Mouse (Mus musculus) CH12.LX (cell line): ENCODE results near the gene Tomm20l. TPM values are rescaled to one million over a fixed set of nuclear protein-coding genes. Genes with fewer than 3 reads are reported as not detected.

Source experiments
- DNase-seq: peaks from one replicate; pipeline ENCODE4 v3.0.0-alpha.2; 2013; ENCODE audit errors: extremely low read depth
- H3K27ac ChIP-seq: 2 replicates; pipeline ENCODE4 v1.5.1; 2012; ENCODE audit warnings: low read depth, mild to moderate bottlenecking, control low read depth, moderate library complexity; ENCODE audit not compliant: insufficient read depth
- H3K27me3 ChIP-seq: replicated peaks from 2 replicates; pipeline ENCODE3; 2012; ENCODE audit warnings: inconsistent platforms
- H3K36me3 ChIP-seq, 2 experiments: replicated peaks in 1 of 2; 2 replicates each; pipeline versions ENCODE3 to v1.6.1; 2012; ENCODE audit warnings: inconsistent platforms in 1 of 2, low read length in 1 of 2, mild to moderate bottlenecking in 1 of 2, mixed read lengths in 1 of 2, moderate library complexity in 1 of 2; ENCODE audit not compliant: control insufficient read depth in 1 of 2, insufficient read depth in 1 of 2
- H3K4me1 ChIP-seq, 2 experiments: 2 replicates each; pipeline ENCODE4 v1.6.1; 2012; ENCODE audit warnings: inconsistent platforms in 1 of 2, moderate library complexity in 1 of 2; ENCODE audit not compliant: insufficient read depth in 2 of 2, control insufficient read depth in 1 of 2
- H3K4me2 ChIP-seq: 2 replicates; pipeline ENCODE4 v1.6.1; 2012; ENCODE audit warnings: low read depth, mild to moderate bottlenecking, control low read depth; ENCODE audit not compliant: poor library complexity, insufficient read depth, severe bottlenecking
- H3K4me3 ChIP-seq, 3 experiments: fragments of 150-350 bp in 1 of 3; sonication (generic) in 1 of 3; replicated peaks in 1 of 3; 2 replicates each; pipeline versions ENCODE3 to v1.5.1; 2011 to 2012; ENCODE audit warnings: low read depth in 2 of 3, low read length in 2 of 3, mild to moderate bottlenecking in 2 of 3, moderate library complexity in 2 of 3, control low read depth in 1 of 3, improper control_type of control experiment in 1 of 3, inconsistent platforms in 1 of 3, mixed read lengths in 1 of 3; ENCODE audit not compliant: poor library complexity in 1 of 3
- H3K79me2 ChIP-seq: replicated peaks from 2 replicates; pipeline ENCODE4 v1.6.1; 2012; ENCODE audit warnings: mild to moderate bottlenecking, moderate library complexity; ENCODE audit not compliant: control insufficient read depth, poor library complexity, insufficient read depth, severe bottlenecking; ENCODE audit errors: extremely low read depth
- H3K9ac ChIP-seq: 2 replicates; pipeline ENCODE4 v1.6.1; 2012; ENCODE audit warnings: low read depth, mild to moderate bottlenecking, control low read depth, moderate library complexity; ENCODE audit not compliant: insufficient read depth
- H3K9me3 ChIP-seq: replicated peaks from 2 replicates; pipeline ENCODE3; 2012; ENCODE audit warnings: low read length, inconsistent platforms, mixed read lengths
- CHD1 ChIP-seq: IDR thresholded peaks from 2 replicates; pipeline ENCODE4 v1.6.1; 2012; ENCODE audit warnings: low read depth, low read length, improper control_type of control experiment, inconsistent platforms
- CTCF ChIP-seq, 2 experiments: IDR thresholded peaks in 1 of 2; conservative IDR thresholded peaks in 1 of 2; 2 replicates each; pipeline ENCODE4 v1.5.1; 2011 to 2012; ENCODE audit warnings: low read depth in 2 of 2, low read length in 2 of 2, improper control_type of control experiment in 1 of 2, inconsistent platforms in 1 of 2, mild to moderate bottlenecking in 1 of 2, moderate library complexity in 1 of 2
- E2F4 ChIP-seq: IDR thresholded peaks from 2 replicates; pipeline ENCODE4 v1.6.1; 2011; ENCODE audit warnings: low read depth, low read length, improper control_type of control experiment; ENCODE audit not compliant: insufficient replicate concordance
- ELF1 ChIP-seq: IDR thresholded peaks from 2 replicates; pipeline ENCODE4 v1.6.1; 2014; ENCODE audit warnings: low read depth, mild to moderate bottlenecking, inconsistent platforms, low read length, improper control_type of control experiment
- ETS1 ChIP-seq: conservative IDR thresholded peaks from 2 replicates; pipeline ENCODE4 v1.6.1; 2012; ENCODE audit warnings: low read depth, mild to moderate bottlenecking, inconsistent platforms, low read length, improper control_type of control experiment, moderate library complexity
- GABPA ChIP-seq: IDR thresholded peaks from 2 replicates; pipeline ENCODE4 v1.6.1; 2012; ENCODE audit warnings: low read depth, low read length, improper control_type of control experiment, inconsistent platforms; ENCODE audit not compliant: insufficient replicate concordance
- HCFC1 ChIP-seq: IDR thresholded peaks from 2 replicates; pipeline ENCODE4 v1.6.1; 2012; ENCODE audit warnings: low read depth, mild to moderate bottlenecking, inconsistent platforms, low read length, improper control_type of control experiment
- IRF4 ChIP-seq: IDR thresholded peaks from 2 replicates; pipeline ENCODE4 v1.6.1; 2014; ENCODE audit warnings: low read depth, mild to moderate bottlenecking, inconsistent platforms, low read length, improper control_type of control experiment
- JUN ChIP-seq: IDR thresholded peaks from 2 replicates; pipeline ENCODE4 v1.6.1; 2011; ENCODE audit warnings: low read depth, mild to moderate bottlenecking, low read length, improper control_type of control experiment, moderate library complexity; ENCODE audit not compliant: insufficient read depth
- JUND ChIP-seq: conservative IDR thresholded peaks from 2 replicates; pipeline ENCODE4 v1.6.1; 2011; ENCODE audit warnings: low read depth, low read length, improper control_type of control experiment
- KAT2A ChIP-seq: IDR thresholded peaks from 2 replicates; pipeline ENCODE4 v1.6.1; 2012; ENCODE audit warnings: low read length, improper control_type of control experiment, inconsistent platforms; ENCODE audit not compliant: insufficient replicate concordance
- MAFK ChIP-seq: IDR thresholded peaks from 2 replicates; pipeline ENCODE4 v1.6.1; 2011; ENCODE audit warnings: low read length, improper control_type of control experiment; ENCODE audit not compliant: insufficient replicate concordance
- MAX ChIP-seq: IDR thresholded peaks from 2 replicates; pipeline ENCODE4 v1.6.1; 2011; ENCODE audit warnings: low read length, improper control_type of control experiment
- MAZ ChIP-seq: IDR thresholded peaks from 2 replicates; pipeline ENCODE4 v1.6.1; 2012; ENCODE audit warnings: low read depth, mild to moderate bottlenecking, inconsistent platforms, low read length, improper control_type of control experiment, moderate library complexity
- MEF2A ChIP-seq: IDR thresholded peaks from 2 replicates; pipeline ENCODE4 v1.6.1; 2014; ENCODE audit warnings: low read depth, mild to moderate bottlenecking, inconsistent platforms, low read length, improper control_type of control experiment, borderline replicate concordance
- MXI1 ChIP-seq: IDR thresholded peaks from 2 replicates; pipeline ENCODE4 v1.6.1; 2011; ENCODE audit warnings: mild to moderate bottlenecking, low read depth, low read length, improper control_type of control experiment
- MYC ChIP-seq: IDR thresholded peaks from 2 replicates; pipeline ENCODE4 v1.6.1; 2011; ENCODE audit warnings: low read depth, mild to moderate bottlenecking, improper control_type of control experiment, low read length
- NELFE ChIP-seq: IDR thresholded peaks from 2 replicates; pipeline ENCODE4 v1.6.1; 2011; ENCODE audit warnings: low read depth, low read length, improper control_type of control experiment
- NRF1 ChIP-seq: IDR thresholded peaks from 2 replicates; pipeline ENCODE4 v1.6.1; 2014; ENCODE audit warnings: low read depth, mild to moderate bottlenecking, inconsistent platforms, low read length, improper control_type of control experiment, moderate library complexity
- POLR2A ChIP-seq: IDR thresholded peaks from 2 replicates; pipeline ENCODE4 v1.6.1; 2011; ENCODE audit warnings: low read depth, mild to moderate bottlenecking, improper control_type of control experiment, low read length
- RAD21 ChIP-seq: IDR thresholded peaks from 2 replicates; pipeline ENCODE4 v1.6.1; 2011; ENCODE audit warnings: low read depth, mild to moderate bottlenecking, low read length, improper control_type of control experiment, moderate library complexity
- SIN3A ChIP-seq: IDR thresholded peaks from 2 replicates; pipeline ENCODE4 v1.6.1; 2012; ENCODE audit warnings: low read length, improper control_type of control experiment, inconsistent platforms
- TBP ChIP-seq: conservative IDR thresholded peaks from 2 replicates; pipeline ENCODE4 v1.6.1; 2011; ENCODE audit warnings: low read depth, low read length, improper control_type of control experiment
- TCF12 ChIP-seq: IDR thresholded peaks from 2 replicates; pipeline ENCODE4 v1.6.1; 2014; ENCODE audit warnings: low read depth, mild to moderate bottlenecking, inconsistent platforms, low read length, improper control_type of control experiment
- UBTF ChIP-seq: IDR thresholded peaks from 2 replicates; pipeline ENCODE4 v1.6.1; 2012; ENCODE audit warnings: low read depth, mild to moderate bottlenecking, inconsistent platforms, low read length, improper control_type of control experiment, moderate library complexity
- USF1 ChIP-seq: IDR thresholded peaks from 2 replicates; pipeline ENCODE4 v1.6.1; 2014; ENCODE audit warnings: low read depth, mild to moderate bottlenecking, inconsistent platforms, low read length, improper control_type of control experiment
- USF2 ChIP-seq: conservative IDR thresholded peaks from 2 replicates; pipeline ENCODE4 v1.6.1; 2011; ENCODE audit warnings: low read depth, low read length, improper control_type of control experiment
- ZC3H11A ChIP-seq: IDR thresholded peaks from 2 replicates; pipeline ENCODE4 v1.6.1; 2012; ENCODE audit warnings: low read depth, mild to moderate bottlenecking, inconsistent platforms, low read length, improper control_type of control experiment
- ZKSCAN1 ChIP-seq: IDR thresholded peaks from 2 replicates; pipeline ENCODE4 v1.6.1; 2012; ENCODE audit warnings: low read depth, inconsistent platforms, low read length, improper control_type of control experiment, borderline replicate concordance
- ZMIZ1 ChIP-seq: IDR thresholded peaks from 2 replicates; pipeline ENCODE4 v1.6.1; 2012; ENCODE audit warnings: low read depth, mild to moderate bottlenecking, inconsistent platforms, low read length, improper control_type of control experiment
- dilution Hi-C: fragments of 300-500 bp; cut with MboI; formaldehyde crosslinking; loops from 2 replicates; pipeline ENCODE4 v1.14.3; 2020; ENCODE audit warnings: low sequenced_read_pairs; ENCODE audit not compliant: extremely low pct_unique_long_range_greater_than_20kb, extremely low pct_ligation_motif_present
- in situ Hi-C: fragments of 300-500 bp; cut with MboI; formaldehyde crosslinking; loops from 3 replicates; pipeline ENCODE4 v1.14.3; 2019; ENCODE audit warnings: low sequenced_read_pairs, low pct_ligation_motif_present, low pct_unique_long_range_greater_than_20kb, mixed read lengths
- polyA plus RNA-seq: library from polyadenylated mRNA; unstranded; fragments of >175 nt; gene quantifications from 2 replicates; pipeline ENCODE4 v1.2.1, GENCODE M21; 2012; ENCODE audit warnings: low read depth; ENCODE audit not compliant: insufficient read length
- total RNA-seq, 2 experiments: library from RNA; depleted of rRNA; stranded (reverse); fragments of 300-350 nt in 1 of 2; fragments of >200 nt in 1 of 2; gene quantifications; 2 replicates each; pipeline ENCODE4 v1.2.3; 2012 to 2014

Gene Tomm20l
- total and polyA plus RNA-seq, 3 experiments: not detected

GRCm38 (mm10) chr12:71113074-71113473 lies 1.8 kb downstream of the Tomm20l start:
- in situ Hi-C loops: no loop called here
- Histone ChIP-seq H3K4me3 (no peak overlapping the region), H3K9ac (no peak overlapping the region), H3K9me3 (no peaks in the 10 kb centered on the region), H3K79me2 (no peaks in the 10 kb centered on the region), H3K4me1 (peaks cover 6 to 13% of the 10 kb centered on the region in 2 experiments), H3K4me2 (no peak overlapping the region), H3K36me3 (no peaks in the 10 kb centered on the region), H3K27me3 (no peaks in the 10 kb centered on the region), H3K27ac (no peak overlapping the region)
- TF ChIP-seq CHD1: no peak
- TF ChIP-seq E2F4: no peak
- no peak for TF ChIP-seq CTCF (conservative IDR thresholded peaks at IDR 0.05 in 1 of 2, IDR thresholded peaks at IDR 0.05 in 1 of 2; ENCODE audit: low read depth in 2 of 2, low read length in 2 of 2)
- no peak for TF ChIP-seq MAX
- no peak for TF ChIP-seq MXI1
- no peak for TF ChIP-seq UBTF
- no peak for TF ChIP-seq TCF12
- TF ChIP-seq ZKSCAN1: no peak
- no peak for TF ChIP-seq USF2
- no peak for TF ChIP-seq RAD21
- no peak for TF ChIP-seq ELF1
- no peak for TF ChIP-seq MYC
- DNase-seq: no peak
- dilution Hi-C loops: no loop called here

- H3K27ac ChIP-seq: no peak overlapping the region
- no peak overlapping the region for H3K9ac ChIP-seq
- in situ Hi-C loops: no loop called here
- H3K4me1 ChIP-seq: peaks cover 6 to 13% of the 10 kb centered on the region in 2 experiments
- no peaks in the 10 kb centered on the region for H3K27me3 ChIP-seq
- H3K4me3 ChIP-seq: peak overlapping the region in 1 of 3 experiments; percentile 32
- peak; percentile 95 for DNase-seq
- H3K4me2 ChIP-seq: peak overlapping the region; percentile 52
- dilution Hi-C loops: no loop called here
- no peaks in the 10 kb centered on the region for H3K36me3 ChIP-seq
- H3K9me3 ChIP-seq: no peaks in the 10 kb centered on the region
- no peaks in the 10 kb centered on the region for H3K79me2 ChIP-seq
- no peak for TF ChIP-seq NELFE
- 0 out of 2 replicates have a peak, but pooled peaks have one; percentile 14 for TF ChIP-seq MAX
- no peak for TF ChIP-seq SIN3A
- TF ChIP-seq KAT2A: no peak
- no peak for TF ChIP-seq CHD1
- no peak for TF ChIP-seq MEF2A
- TF ChIP-seq TBP: no peak
- peak; percentile 34; the same call in 1 of the 2 replicates for TF ChIP-seq MAZ
- TF ChIP-seq POLR2A: 0 out of 2 replicates have a peak, but pooled peaks have one; percentile 39
- no peak for TF ChIP-seq MAFK
- peak; percentile 65; the same call in 1 of the 2 replicates for TF ChIP-seq MYC
- 0 out of 2 replicates have a peak, but pooled peaks have one; percentile 19 for TF ChIP-seq NRF1
- TF ChIP-seq IRF4: no peak; the same call in 1 of the 2 replicates
- TF ChIP-seq ZC3H11A: no peak
- no peak for TF ChIP-seq USF1
- no peak for TF ChIP-seq UBTF
- no peak for TF ChIP-seq ETS1
- no peak for TF ChIP-seq TCF12
- TF ChIP-seq JUN: no peak
- no peak for TF ChIP-seq JUND
- no peak for TF ChIP-seq GABPA
- TF ChIP-seq E2F4: no peak
- no peak; the same call in 1 of the 2 replicates for TF ChIP-seq HCFC1
- peak; percentile 68 for TF ChIP-seq ELF1
- peak; percentile 87 for TF ChIP-seq MXI1
- no peak for TF ChIP-seq ZMIZ1
Observed at GRCm38 (mm10) chr12:71113675-71114288, 2.6 kb downstream of the Tomm20l start.
